Mouse (Mus musculus): ENCODE measurements around the gene Gcdh.

- TF ChIP-seq GATA1 (IDR thresholded peaks at IDR 0.05; ENCODE audit: borderline replicate concordance, low read length) (no peak), FLI1 (IDR thresholded peaks at IDR 0.05; ENCODE audit: low read length) (no peak)
Observed at GRCm38 (mm10) chr8:84901071-84901470, 7.3 kb upstream of the Gcdh start.

Data from megakaryocyte, embryonic 14.5 days (primary cell).